Mouse (Mus musculus) neural tube, embryonic 13.5 days (tissue): ENCODE measurements around the gene Nup54. TPM values are rescaled to one million over a fixed set of nuclear protein-coding genes. Genes with fewer than 3 reads are reported as not detected.

Experiments
- ATAC-seq: fragments of 200-750 bp; cut with Nextera tagmentation; 2 replicates; pipeline ENCODE4 v1.8.0; 2017; ENCODE audit warnings: low read depth, mild to moderate bottlenecking, moderate TSS enrichment, moderate library complexity
- H3K27ac ChIP-seq: fragments of 300-500 bp; sonication (generic); replicated peaks from 2 replicates; pipeline ENCODE4 v1.5.1; 2015; ENCODE audit warnings: moderate library complexity, mild to moderate bottlenecking, inconsistent platforms
- H3K27me3 ChIP-seq: fragments of 300-500 bp; sonication (generic); 2 replicates; pipeline ENCODE4 v1.6.1; 2015; ENCODE audit warnings: mild to moderate bottlenecking, inconsistent platforms
- H3K36me3 ChIP-seq: fragments of 300-500 bp; sonication (generic); 2 replicates; pipeline ENCODE4 v1.6.1; 2015; ENCODE audit warnings: mild to moderate bottlenecking, inconsistent platforms
- H3K4me1 ChIP-seq: fragments of 300-500 bp; sonication (generic); replicated peaks from 2 replicates; pipeline ENCODE4 v1.6.1; 2015; ENCODE audit warnings: inconsistent platforms
- H3K4me2 ChIP-seq: fragments of 300-500 bp; sonication (generic); 2 replicates; pipeline ENCODE4 v1.6.1; 2015; ENCODE audit warnings: inconsistent platforms, mild to moderate bottlenecking, moderate library complexity
- H3K4me3 ChIP-seq: fragments of 300-500 bp; sonication (generic); 2 replicates; pipeline ENCODE4 v1.5.1; 2015; ENCODE audit warnings: mild to moderate bottlenecking, inconsistent platforms
- H3K9ac ChIP-seq: fragments of 300-500 bp; sonication (generic); 2 replicates; pipeline ENCODE4 v1.6.1; 2015; ENCODE audit warnings: moderate library complexity, mild to moderate bottlenecking, inconsistent platforms
- H3K9me3 ChIP-seq: fragments of 300-500 bp; sonication (generic); 2 replicates; pipeline ENCODE4 v1.6.1; 2016; ENCODE audit warnings: inconsistent platforms
- WGBS: fragments of 180-500 bp; shearing (Covaris S2); methylation state at CpG from one replicate; pipeline ENCODE4 v1.1.7; 2015; 5-methylcytosine and 5-hydroxymethylcytosine counted together
- polyA plus RNA-seq: library from polyadenylated mRNA; unstranded; fragments of >200 nt; fragmentation: Nextera tagmentation; extraction: Ambion mirVana; gene quantifications from 2 replicates; pipeline ENCODE4 v1.2.1, GENCODE M21; 2015

The Nup54 gene
- polyA plus RNA-seq, 1 experiment from 2014 or later: 43.7 TPM

DNA sequence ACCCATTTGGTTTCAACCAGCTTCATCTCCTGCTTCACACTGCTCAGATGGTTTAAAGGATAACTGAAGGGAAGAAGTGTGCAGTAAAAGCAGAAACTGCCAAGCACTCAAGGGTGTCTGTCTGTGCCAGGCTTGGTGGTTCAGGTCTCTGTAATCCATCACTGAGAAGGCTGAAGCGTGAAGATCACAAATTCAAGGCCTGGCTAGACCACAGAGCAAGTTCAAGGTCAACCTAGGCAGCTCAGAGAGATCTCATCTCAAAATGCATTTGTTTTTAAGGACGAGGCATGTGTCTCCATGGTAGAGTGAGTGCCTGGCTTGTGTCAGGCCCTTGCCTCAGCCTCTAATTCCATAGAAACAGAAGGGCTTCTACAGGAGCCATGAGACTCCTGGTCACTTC is 10.0 kb upstream of the Nup54 start:
- Histone ChIP-seq H3K27ac (no peak overlapping the region), H3K4me2 (no peak overlapping the region), H3K9ac (no peak overlapping the region), H3K27me3 (no peaks in the 10 kb centered on the region), H3K4me1 (no peaks in the 10 kb centered on the region), H3K36me3 (peaks cover 83% of the 10 kb centered on the region), H3K4me3 (no peak overlapping the region), H3K9me3 (no peaks in the 10 kb centered on the region)
- 93% methylated on average over 2 of the region's 2 CpGs for WGBS
- ATAC-seq: no peak

DNA sequence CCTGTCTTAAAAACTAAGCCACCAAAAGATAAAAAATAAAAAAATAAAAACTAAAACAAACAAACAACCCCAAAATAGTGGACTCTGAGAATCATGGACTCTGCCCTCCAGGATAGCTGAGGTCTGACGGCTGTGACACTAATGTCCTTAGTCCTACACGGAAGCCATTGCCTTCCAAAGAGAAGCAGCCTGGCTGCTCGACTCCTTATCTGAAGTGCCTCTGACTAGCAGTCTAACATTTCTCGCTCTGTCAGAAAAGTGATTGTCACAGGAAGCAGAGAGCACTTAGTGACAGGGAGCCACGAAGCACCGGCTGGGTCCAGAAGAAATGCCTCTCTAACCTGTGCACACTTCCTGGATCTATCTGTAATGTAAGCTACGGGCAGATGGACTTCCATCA is 7.9 kb upstream of the Nup54 start:
- Histone ChIP-seq H3K27ac (no peak overlapping the region), H3K4me2 (no peak overlapping the region), H3K36me3 (peaks cover 62% of the 10 kb centered on the region), H3K9me3 (no peaks in the 10 kb centered on the region), H3K9ac (no peak overlapping the region), H3K4me1 (no peaks in the 10 kb centered on the region), H3K4me3 (no peak overlapping the region), H3K27me3 (no peaks in the 10 kb centered on the region)
- no peak for ATAC-seq
- 93% methylated on average over 7 of the region's 7 CpGs for WGBS

DNA sequence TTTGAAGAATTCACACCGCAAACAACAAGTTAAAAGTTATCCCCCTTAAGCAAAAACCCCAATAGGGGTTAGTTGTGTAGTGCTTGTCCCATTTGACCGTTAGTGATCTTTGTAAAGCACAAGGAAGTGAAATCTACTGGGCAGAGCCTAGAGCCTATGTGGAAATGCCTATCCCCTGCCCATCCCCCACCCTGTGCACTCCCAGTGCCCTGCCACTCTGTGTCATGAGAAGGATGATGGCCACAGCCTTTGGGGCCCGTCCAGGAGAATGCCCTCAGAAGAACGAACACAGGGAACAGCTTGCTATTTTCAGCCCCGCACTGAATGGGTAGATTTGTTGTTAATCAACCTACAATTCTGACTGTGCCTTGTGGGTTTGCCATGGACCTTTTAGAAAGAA is 6.5 kb upstream of the Nup54 start:
- 67% methylated on average over 5 of the region's 5 CpGs for WGBS

DNA sequence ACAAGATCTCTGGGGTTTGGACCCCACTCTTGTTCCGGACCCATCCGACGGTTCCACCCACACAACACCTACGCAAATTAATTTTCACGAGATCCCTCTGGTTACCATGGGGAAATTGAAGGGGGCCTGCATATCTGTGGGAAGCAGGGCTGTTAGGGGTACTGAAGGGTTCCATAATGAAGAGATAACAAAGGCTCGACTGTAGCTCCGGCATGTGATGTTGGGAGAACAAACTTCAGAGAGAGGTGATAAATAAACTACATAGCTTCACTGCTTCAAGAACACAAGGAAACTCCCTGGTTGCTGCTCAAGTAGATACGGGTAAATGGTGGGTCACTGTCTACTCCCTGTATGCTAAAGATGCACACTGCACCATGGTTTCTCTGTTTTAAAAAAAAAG is 3.5 kb upstream of the Nup54 start:
- H3K4me3 ChIP-seq: no peak overlapping the region
- H3K9ac ChIP-seq: no peak overlapping the region
- H3K27ac ChIP-seq: no peak overlapping the region
- peaks cover 13% of the 10 kb centered on the region for H3K4me1 ChIP-seq
- no peak for ATAC-seq
- H3K36me3 ChIP-seq: peaks cover 19% of the 10 kb centered on the region
- no peak overlapping the region for H3K4me2 ChIP-seq
- WGBS: 87% methylated on average over 8 of the region's 8 CpGs
- H3K9me3 ChIP-seq: no peaks in the 10 kb centered on the region
- H3K27me3 ChIP-seq: no peaks in the 10 kb centered on the region

More for the DNA sequence above, 6.5 kb upstream of the Nup54 start:
- Histone ChIP-seq H3K9me3 (no peaks in the 10 kb centered on the region), H3K4me2 (no peak overlapping the region), H3K27me3 (no peaks in the 10 kb centered on the region), H3K4me3 (no peak overlapping the region), H3K36me3 (peaks cover 47% of the 10 kb centered on the region), H3K9ac (no peak overlapping the region), H3K27ac (no peak overlapping the region), H3K4me1 (no peaks in the 10 kb centered on the region)
- no peak for ATAC-seq

DNA sequence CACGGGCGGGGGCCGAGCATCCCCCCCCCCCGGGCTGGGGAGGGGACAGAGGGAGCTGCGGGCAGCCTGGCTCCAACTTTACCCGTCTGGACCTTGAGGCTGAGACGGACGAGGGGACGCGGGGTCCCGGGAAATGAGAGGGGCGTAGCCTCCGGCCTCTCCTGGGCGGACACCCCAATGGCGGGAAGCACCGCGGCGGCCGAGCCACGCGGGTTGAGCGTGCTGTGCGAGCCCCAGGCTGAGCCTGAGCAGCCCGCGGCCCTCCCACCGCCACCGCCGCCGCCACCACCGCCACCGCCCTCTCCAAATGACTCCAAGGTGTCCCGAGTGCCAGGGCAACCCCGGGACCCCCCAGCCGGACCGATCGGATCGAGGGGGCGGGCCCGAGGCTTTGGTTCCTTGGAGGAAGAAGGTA is 441 bp downstream of the Nup54 start:
- under 1% methylated on average over 34 of the region's 39 CpGs for WGBS
- Histone ChIP-seq H3K9me3 (no peaks in the 10 kb centered on the region), H3K4me3 (peak overlapping the region; percentile 80), H3K4me2 (peak overlapping the region; percentile 91), H3K36me3 (no peaks in the 10 kb centered on the region), H3K27ac (peak overlapping the region; percentile 74), H3K9ac (peak overlapping the region; percentile 93), H3K27me3 (no peaks in the 10 kb centered on the region), H3K4me1 (peaks cover 23% of the 10 kb centered on the region)
- peak; percentile 76 for ATAC-seq

DNA sequence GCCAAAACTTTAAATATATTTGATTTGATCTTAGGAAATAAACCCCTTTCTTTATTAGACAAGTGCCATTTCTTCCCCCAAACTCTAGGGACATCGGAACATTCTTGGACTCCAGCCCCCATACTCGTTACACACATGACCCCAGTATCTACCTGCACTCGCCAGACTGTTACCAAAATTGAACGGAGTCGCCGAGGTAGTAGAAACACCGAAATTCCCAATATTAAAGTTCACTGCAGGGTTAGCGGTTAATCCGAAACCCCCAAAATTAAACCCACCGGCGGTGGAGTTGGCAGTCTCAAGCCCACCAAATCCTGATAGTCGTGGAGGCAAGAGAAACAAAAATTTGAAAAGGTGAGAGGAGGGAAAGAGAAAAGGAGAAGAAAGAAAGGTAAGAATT is 949 bp downstream of the Nup54 start:
- Histone ChIP-seq H3K4me1 (peaks cover 23% of the 10 kb centered on the region), H3K4me3 (peak overlapping the region; percentile 80), H3K36me3 (peaks cover 2% of the 10 kb centered on the region), H3K27me3 (no peaks in the 10 kb centered on the region), H3K9ac (peak overlapping the region; percentile 93), H3K4me2 (peak overlapping the region; percentile 91), H3K27ac (no peak overlapping the region), H3K9me3 (no peaks in the 10 kb centered on the region)
- ATAC-seq: no peak
- WGBS: 2% methylated on average over 12 of the region's 12 CpGs

DNA sequence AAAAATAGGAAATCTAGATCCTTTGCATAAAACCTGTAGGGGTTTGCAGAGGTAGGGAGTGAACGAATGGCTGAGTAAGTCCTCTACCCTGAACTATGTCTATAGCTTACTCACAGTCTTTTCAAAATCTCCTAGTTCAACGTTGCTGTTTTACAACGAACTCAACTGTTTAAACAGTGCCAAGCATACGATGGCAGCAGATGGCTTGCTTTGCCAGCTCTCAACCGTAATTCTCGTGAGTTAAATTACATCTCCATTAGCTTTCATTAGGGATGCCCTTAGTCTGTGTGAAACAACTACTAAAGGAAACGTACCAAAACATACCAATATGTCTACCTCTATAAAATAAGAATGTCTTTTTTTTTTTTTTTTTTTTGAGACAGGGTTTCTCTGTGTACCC is 3.4 kb downstream of the Nup54 start:
- peaks cover 23% of the 10 kb centered on the region for H3K4me1 ChIP-seq
- H3K36me3 ChIP-seq: peaks cover 26% of the 10 kb centered on the region
- H3K4me2 ChIP-seq: no peak overlapping the region
- no peak overlapping the region for H3K9ac ChIP-seq
- peaks cover 3% of the 10 kb centered on the region; the same call in 1 of the 2 replicates for H3K9me3 ChIP-seq
- H3K27me3 ChIP-seq: no peaks in the 10 kb centered on the region
- no peak for ATAC-seq
- 60% methylated on average over 7 of the region's 7 CpGs for WGBS
- no peak overlapping the region for H3K27ac ChIP-seq
- no peak overlapping the region for H3K4me3 ChIP-seq

DNA sequence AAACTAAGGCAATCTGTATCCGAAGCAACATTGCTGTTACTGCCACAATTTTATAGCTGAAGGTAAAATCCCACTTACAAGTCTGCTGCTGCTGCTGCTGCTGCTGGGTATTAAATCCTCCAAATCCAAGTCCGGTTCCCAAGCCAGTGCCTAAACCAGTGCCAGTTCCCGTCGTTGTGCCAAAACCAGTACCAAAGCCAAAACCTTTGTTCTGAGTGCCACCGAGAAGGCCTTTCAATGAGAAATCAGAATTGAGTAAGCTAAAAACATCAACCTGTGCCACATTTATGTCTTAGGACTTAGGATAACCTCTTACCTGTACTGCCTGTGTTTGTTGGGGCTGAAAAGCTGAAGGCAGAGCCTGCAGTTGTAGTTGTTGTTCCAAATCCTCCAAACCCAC is 4.3 kb downstream of the Nup54 start:
- Histone ChIP-seq H3K4me3 (no peak overlapping the region), H3K9me3 (peaks cover 3% of the 10 kb centered on the region; the same call in 1 of the 2 replicates), H3K4me1 (peaks cover 23% of the 10 kb centered on the region), H3K9ac (no peak overlapping the region), H3K36me3 (peaks cover 29% of the 10 kb centered on the region), H3K27me3 (no peaks in the 10 kb centered on the region), H3K4me2 (no peak overlapping the region), H3K27ac (no peak overlapping the region)
- WGBS: 94% methylated on average over 5 of the region's 5 CpGs
- ATAC-seq: no peak

DNA sequence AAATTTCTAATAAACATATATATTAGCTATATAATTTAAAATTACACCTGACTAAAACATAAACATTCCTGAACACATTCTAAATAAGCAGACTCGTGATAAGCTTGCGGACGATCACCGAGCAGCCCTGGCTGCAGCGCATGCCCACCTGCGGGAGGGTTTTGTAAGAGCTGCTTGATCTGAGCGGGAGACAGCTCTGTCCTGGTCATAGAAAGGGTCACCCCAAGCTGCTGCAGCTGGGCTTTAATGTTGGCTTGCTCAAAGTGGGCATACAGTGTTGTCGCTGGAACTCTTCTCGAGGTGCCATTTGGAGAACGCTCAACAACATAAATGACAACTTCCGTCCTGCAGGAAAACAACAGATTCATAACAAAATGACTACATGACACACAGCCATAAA is 10.9 kb downstream of the Nup54 start:
- Histone ChIP-seq H3K36me3 (peaks cover 87% of the 10 kb centered on the region), H3K27me3 (no peaks in the 10 kb centered on the region), H3K4me2 (no peak overlapping the region), H3K9me3 (peaks cover 3% of the 10 kb centered on the region; the same call in 1 of the 2 replicates), H3K27ac (no peak overlapping the region), H3K9ac (no peak overlapping the region), H3K4me1 (no peaks in the 10 kb centered on the region), H3K4me3 (no peak overlapping the region)
- WGBS: 96% methylated on average over 11 of the region's 11 CpGs
- no peak for ATAC-seq

DNA sequence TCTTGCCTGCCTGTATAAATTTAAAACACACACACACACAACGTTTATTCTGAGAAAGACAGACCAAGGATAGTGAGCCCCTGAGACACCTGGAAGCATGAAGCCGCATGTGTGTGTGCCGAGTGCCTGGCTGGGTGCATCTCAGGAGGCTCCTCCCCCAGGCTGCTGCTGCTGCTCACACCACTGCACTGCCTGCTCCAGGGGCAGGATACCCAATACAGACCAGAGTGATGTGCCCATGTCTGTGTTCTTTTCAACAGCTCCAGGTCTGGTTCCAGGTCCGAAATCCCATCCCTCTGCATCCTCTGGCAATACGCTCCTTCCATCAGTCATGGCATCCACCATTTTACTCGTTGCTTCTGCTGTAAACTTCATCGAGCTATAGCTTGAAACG is 21.0 kb downstream of the Nup54 start:
- Histone ChIP-seq H3K9ac (no peak overlapping the region), H3K4me1 (no peaks in the 10 kb centered on the region; the same call in 1 of the 2 replicates), H3K36me3 (peaks cover 46% of the 10 kb centered on the region), H3K9me3 (no peaks in the 10 kb centered on the region), H3K4me2 (no peak overlapping the region), H3K27me3 (no peaks in the 10 kb centered on the region), H3K4me3 (no peak overlapping the region), H3K27ac (no peak overlapping the region)
- no peak for ATAC-seq
- 89% methylated on average over 8 of the region's 8 CpGs for WGBS

DNA sequence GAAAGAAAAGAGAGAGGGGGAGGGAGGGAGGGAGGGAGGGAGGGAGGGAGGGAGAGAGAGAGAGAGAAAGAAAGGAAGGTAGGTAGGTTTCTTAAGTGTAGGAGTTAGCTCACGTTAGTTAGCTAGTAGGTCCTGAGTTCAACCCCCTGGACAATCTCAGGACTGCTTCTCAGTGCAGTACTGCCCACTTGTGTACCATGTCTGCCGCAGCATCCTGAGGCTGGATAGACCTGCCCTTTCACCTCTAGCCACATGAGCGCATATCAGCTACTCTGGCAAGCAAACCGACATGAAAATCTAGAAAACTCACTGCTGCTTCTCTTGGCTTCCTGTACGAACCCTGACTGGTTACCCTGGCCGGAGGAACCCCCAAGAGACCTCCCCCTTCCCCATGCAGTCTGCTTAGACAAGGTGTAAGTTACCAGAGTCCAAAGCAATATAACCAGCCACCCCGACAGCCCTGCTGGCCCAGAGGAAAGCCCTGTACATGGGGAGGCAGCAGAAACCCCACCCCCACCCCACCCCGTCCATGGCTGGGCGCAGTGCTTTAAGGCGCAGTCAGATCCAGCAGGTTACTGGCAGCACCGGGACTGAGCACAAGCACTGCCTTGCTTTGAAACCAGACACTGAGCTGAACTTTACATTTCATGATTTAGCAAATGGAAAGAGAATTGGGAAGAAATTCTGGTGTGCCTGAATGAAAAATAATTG is 21.6 kb downstream of the Nup54 start:
- H3K9me3 ChIP-seq: no peaks in the 10 kb centered on the region
- ATAC-seq: no peak
- H3K36me3 ChIP-seq: peaks cover 42% of the 10 kb centered on the region
- H3K4me3 ChIP-seq: no peak overlapping the region
- H3K4me2 ChIP-seq: no peak overlapping the region
- H3K9ac ChIP-seq: no peak overlapping the region
- WGBS: 81% methylated on average over 11 of the region's 11 CpGs
- H3K4me1 ChIP-seq: no peaks in the 10 kb centered on the region; the same call in 1 of the 2 replicates
- no peak overlapping the region for H3K27ac ChIP-seq
- H3K27me3 ChIP-seq: no peaks in the 10 kb centered on the region

DNA sequence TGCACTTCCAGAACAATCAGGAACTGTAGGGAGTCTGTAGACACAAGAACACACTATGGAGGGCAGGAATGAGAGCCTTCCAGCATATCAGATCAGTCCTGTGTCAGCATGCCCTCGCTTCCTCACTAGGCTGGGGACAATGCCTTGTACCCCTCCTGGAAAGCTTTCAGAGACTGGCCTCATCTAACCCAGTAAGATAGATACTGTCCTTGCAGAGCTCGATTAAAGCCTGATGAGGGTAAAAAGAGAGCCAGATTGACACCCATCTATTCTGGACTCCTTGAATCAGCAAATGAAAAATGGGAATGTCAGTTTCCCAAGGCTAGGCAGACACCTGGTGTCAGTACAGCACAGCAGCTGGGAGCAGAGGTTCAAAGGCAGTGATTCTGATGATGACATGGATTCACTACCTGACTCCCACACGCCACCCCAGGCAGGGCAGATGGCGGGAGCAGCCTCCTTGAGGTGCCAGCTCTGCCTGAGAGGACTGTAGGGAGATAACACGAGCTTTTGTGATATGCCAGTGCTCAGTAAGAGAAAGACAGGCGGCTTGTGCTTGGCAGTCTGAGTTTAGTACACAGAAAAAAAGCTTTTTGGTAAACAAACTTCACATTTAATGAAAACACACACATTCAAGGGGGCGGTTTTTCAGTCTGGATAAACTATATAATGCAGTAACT is 23.4 kb downstream of the Nup54 start:
- WGBS: 78% methylated on average over 7 of the region's 7 CpGs
- H3K27me3 ChIP-seq: no peaks in the 10 kb centered on the region
- peaks cover 26% of the 10 kb centered on the region for H3K36me3 ChIP-seq
- no peak overlapping the region for H3K4me2 ChIP-seq
- no peaks in the 10 kb centered on the region for H3K9me3 ChIP-seq
- no peak overlapping the region for H3K4me3 ChIP-seq
- no peak overlapping the region for H3K9ac ChIP-seq
- H3K4me1 ChIP-seq: no peaks in the 10 kb centered on the region; the same call in 1 of the 2 replicates
- H3K27ac ChIP-seq: no peak overlapping the region
- ATAC-seq: no peak
